ENCODE assay signal across 10 mouse cellular contexts in genomic region chr5:30466315-30466714, GRCm38 (mm10). TPM values are rescaled to one million over a fixed set of nuclear protein-coding genes. Genes with fewer than 3 reads are reported as not detected.
DNase-seq lines count a peak whose midpoint lies in the region; ATAC-seq and TF ChIP-seq lines count a peak whose summit lies in the region.
"Had no signal": no experiment of that assay in that cellular context is flagged by ENCODE, and none has a peak within 500 bp of the region (broad histone marks: within the 10 kb centered on the region; RNA-seq: fewer than 3 reads in every experiment).

No protein-coding gene starts in this region.

- no peaks in the 10 kb centered on the region for H3K9me3 ChIP-seq in heart, embryonic 15.5 days (replicated peaks)
- H3K9me3 ChIP-seq in ES-Bruce4 (replicated peaks; ENCODE audit: control insufficient read depth, insufficient read depth, low read length, poor library complexity, severe bottlenecking) = no peaks in the 10 kb centered on the region
- no peaks in the 10 kb centered on the region for H3K9me3 ChIP-seq in forebrain, embryonic 12.5 days
- no peaks in the 10 kb centered on the region for H3K9me3 ChIP-seq in limb, embryonic 13.5 days

- H3K36me3 ChIP-seq in heart, embryonic 15.5 days = no peaks in the 10 kb centered on the region
- no peaks in the 10 kb centered on the region for H3K36me3 ChIP-seq in ES-Bruce4 (ENCODE audit: control insufficient read depth, insufficient read depth, low read length, poor library complexity, severe bottlenecking)
- H3K36me3 ChIP-seq in forebrain, embryonic 12.5 days (replicated peaks) = no peaks in the 10 kb centered on the region
- H3K36me3 ChIP-seq in limb, embryonic 13.5 days = no peaks in the 10 kb centered on the region

- no peak for DNase-seq in heart, postnatal 36 days
- no peak for DNase-seq in B cell, adult 2 months
- DNase-seq in gastrocnemius, postnatal 25 days = no peak
- DNase-seq in left cerebral cortex, adult 18-20 months (ENCODE audit: low spot score in 2 of 2) = no peak
- DNase-seq: kidney, adult 9 months had no signal

- no peak for ATAC-seq in heart, embryonic 15.5 days (replicated peaks; ENCODE audit: insufficient number of reproducible peaks, insufficient read depth, low FRiP score, low read depth)
- no peak for ATAC-seq in forebrain, embryonic 12.5 days (ENCODE audit: low FRiP score)
- no peak for ATAC-seq in limb, embryonic 13.5 days (ENCODE audit: low FRiP score, low read depth)

- peak overlapping the region; percentile 55 for H3K4me2 ChIP-seq in heart, embryonic 15.5 days
- H3K4me2 ChIP-seq in forebrain, embryonic 12.5 days = peak overlapping the region; percentile 54
- peak overlapping the region; percentile 59 for H3K4me2 ChIP-seq in limb, embryonic 13.5 days (replicated peaks)

- H3K27me3 ChIP-seq in heart, embryonic 15.5 days = peaks cover 55% of the 10 kb centered on the region
- no peaks in the 10 kb centered on the region for H3K27me3 ChIP-seq in ES-Bruce4 (ENCODE audit: control insufficient read depth, insufficient read depth, low read length, poor library complexity, severe bottlenecking)
- peaks cover 39% of the 10 kb centered on the region for H3K27me3 ChIP-seq in forebrain, embryonic 12.5 days
- peaks cover 52% of the 10 kb centered on the region for H3K27me3 ChIP-seq in limb, embryonic 13.5 days

- TF ChIP-seq EP300 in ES-Bruce4 (IDR thresholded peaks at IDR 0.05; ENCODE audit: insufficient read depth, low read depth, low read length) = no peak

- H3K27ac ChIP-seq in heart, embryonic 15.5 days = no peak overlapping the region
- H3K27ac ChIP-seq in ES-Bruce4 (ENCODE audit: insufficient read depth, low read length) = no peak overlapping the region
- no peak overlapping the region for H3K27ac ChIP-seq in forebrain, embryonic 12.5 days
- H3K27ac ChIP-seq in limb, embryonic 13.5 days = no peak overlapping the region

- TF ChIP-seq CTCF in ES-Bruce4 (IDR thresholded peaks at IDR 0.05; ENCODE audit: low read depth, low read length) = no peak

- TF ChIP-seq POLR2A in ES-Bruce4 (IDR thresholded peaks at IDR 0.05; ENCODE audit: insufficient read depth, low read length) = no peak

- WGBS in heart, embryonic 15.5 days = 46% methylated on average over 9 of the region's 9 CpGs
- 32% methylated on average over 9 of the region's 9 CpGs for WGBS in forebrain, embryonic 12.5 days
- 32% methylated on average over 9 of the region's 9 CpGs for WGBS in limb, embryonic 13.5 days

- H3K9ac ChIP-seq in heart, embryonic 15.5 days = no peak overlapping the region
- no peak overlapping the region for H3K9ac ChIP-seq in ES-Bruce4 (ENCODE audit: low read depth, poor library complexity, severe bottlenecking)
- H3K9ac ChIP-seq in forebrain, embryonic 12.5 days = no peak overlapping the region
- H3K9ac ChIP-seq in limb, embryonic 13.5 days = 0 out of 2 replicates have a peak overlapping the region, but pooled peaks have one; percentile 6

- intact Hi-C loops in heart, postnatal 36 days (cut with DNase I) = no loop called here

- peak overlapping the region; percentile 29 for H3K4me3 ChIP-seq in heart, embryonic 15.5 days
- H3K4me3 ChIP-seq in ES-Bruce4 (ENCODE audit: low read depth, low read length) = peak overlapping the region; percentile 21; the same call in 1 of the 2 replicates
- H3K4me3 ChIP-seq in forebrain, embryonic 12.5 days (replicated peaks) = peak overlapping the region; percentile 34
- peak overlapping the region; percentile 31 for H3K4me3 ChIP-seq in limb, embryonic 13.5 days

- peaks cover 16% of the 10 kb centered on the region for H3K4me1 ChIP-seq in heart, embryonic 15.5 days (replicated peaks)
- H3K4me1 ChIP-seq in ES-Bruce4 (ENCODE audit: control insufficient read depth, insufficient read depth, low read length) = no peaks in the 10 kb centered on the region
- peaks cover 28% of the 10 kb centered on the region for H3K4me1 ChIP-seq in forebrain, embryonic 12.5 days
- H3K4me1 ChIP-seq in limb, embryonic 13.5 days = peaks cover 29% of the 10 kb centered on the region

RNA-seq across cellular contexts. Expression of gene 1700001C02Rik, which starts 0.5 kb away (rescaled TPM):
- 0.28 TPM in 1 of 2 replicates, not detected in the other for polyA plus RNA-seq in heart, embryonic 15.5 days (2015; fragmentation: Nextera tagmentation; extraction: Ambion mirVana)
- not detected for total RNA-seq in heart, postnatal 36 days (2021)
- not detected in 2 replicates for polyA plus RNA-seq in ES-Bruce4 (2011; ENCODE audit: insufficient read depth, insufficient read length, low read depth, missing spikeins)
- polyA plus RNA-seq in forebrain, embryonic 12.5 days (2016; fragmentation: Nextera tagmentation; extraction: Ambion mirVana) = not detected in 2 replicates
- polyA plus RNA-seq in limb, embryonic 13.5 days (2015; fragmentation: Nextera tagmentation; extraction: Ambion mirVana) = not detected in 2 replicates
- total RNA-seq in gastrocnemius, postnatal 25 days (2021) = not detected
- not detected for total RNA-seq in left cerebral cortex, adult 18-20 months (2021)
- total RNA-seq: monocyte, adult 5-6 weeks had no signal

RNA-seq across cellular contexts. Expression of gene Otof, which starts 4.6 kb away (rescaled TPM):
- 0.09 and 0.16 TPM in 2 replicates for polyA plus RNA-seq in heart, embryonic 15.5 days (2015; fragmentation: Nextera tagmentation; extraction: Ambion mirVana)
- total RNA-seq in heart, postnatal 36 days (2021) = not detected
- not detected in 2 replicates for polyA plus RNA-seq in ES-Bruce4 (2011; ENCODE audit: insufficient read depth, insufficient read length, low read depth, missing spikeins)
- polyA plus RNA-seq in forebrain, embryonic 12.5 days (2016; fragmentation: Nextera tagmentation; extraction: Ambion mirVana) = 0.19 and 0.23 TPM in 2 replicates
- polyA plus RNA-seq in limb, embryonic 13.5 days (2015; fragmentation: Nextera tagmentation; extraction: Ambion mirVana) = 0.45 and 0.60 TPM in 2 replicates
- total RNA-seq in gastrocnemius, postnatal 25 days (2021) = under 1 TPM; 0.08 to 0.18 TPM
- total RNA-seq in left cerebral cortex, adult 18-20 months (2021) = 10 to 100 TPM; 19.7 to 19.8 TPM
- total RNA-seq: monocyte, adult 5-6 weeks had no signal
